Mouse (Mus musculus): ENCODE measurements around the gene Ankrd44.
A peak's percentile ranks its signal among the peaks of the same experiment; 100 is the strongest.

The Ankrd44 gene

DNA sequence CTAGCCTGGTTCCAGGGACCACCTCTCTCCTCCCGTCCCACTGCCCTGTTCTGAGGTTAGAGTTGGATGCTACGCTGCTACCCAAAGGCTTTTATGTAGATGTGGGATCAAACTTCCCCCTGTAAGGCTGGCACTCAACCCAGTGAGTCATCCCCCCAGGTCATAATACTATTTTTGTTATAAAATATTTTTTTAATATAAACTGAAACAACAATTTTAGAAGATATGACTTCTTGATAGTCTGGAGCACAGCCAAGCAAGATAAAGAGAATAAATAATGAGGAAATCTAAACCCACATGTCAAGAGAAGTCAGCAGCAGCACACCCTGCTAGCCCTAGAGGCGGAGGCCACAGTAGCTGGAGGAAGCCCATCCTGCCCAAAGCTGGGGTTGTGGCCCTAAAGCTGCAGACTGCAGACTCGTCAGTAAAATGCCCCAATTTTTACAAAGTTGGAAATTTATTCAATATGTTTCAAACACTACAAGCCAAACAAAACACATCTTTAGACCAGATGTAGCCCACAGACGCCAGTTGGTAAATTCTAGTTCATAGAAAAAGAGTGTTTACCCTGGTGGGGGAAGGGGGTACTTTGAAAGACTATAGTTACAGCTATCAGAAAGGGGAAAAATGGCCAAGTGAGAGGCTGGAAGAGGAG is 79.7 kb downstream of the Ankrd44 start:
- peak; percentile 36 for DNase-seq (ENCODE audit: low spot score)

- no peak for DNase-seq (ENCODE audit: low spot score)
These were observed 81.8 kb downstream of the Ankrd44 start for GRCm38 (mm10) chr1:54844361-54844760.

DNA sequence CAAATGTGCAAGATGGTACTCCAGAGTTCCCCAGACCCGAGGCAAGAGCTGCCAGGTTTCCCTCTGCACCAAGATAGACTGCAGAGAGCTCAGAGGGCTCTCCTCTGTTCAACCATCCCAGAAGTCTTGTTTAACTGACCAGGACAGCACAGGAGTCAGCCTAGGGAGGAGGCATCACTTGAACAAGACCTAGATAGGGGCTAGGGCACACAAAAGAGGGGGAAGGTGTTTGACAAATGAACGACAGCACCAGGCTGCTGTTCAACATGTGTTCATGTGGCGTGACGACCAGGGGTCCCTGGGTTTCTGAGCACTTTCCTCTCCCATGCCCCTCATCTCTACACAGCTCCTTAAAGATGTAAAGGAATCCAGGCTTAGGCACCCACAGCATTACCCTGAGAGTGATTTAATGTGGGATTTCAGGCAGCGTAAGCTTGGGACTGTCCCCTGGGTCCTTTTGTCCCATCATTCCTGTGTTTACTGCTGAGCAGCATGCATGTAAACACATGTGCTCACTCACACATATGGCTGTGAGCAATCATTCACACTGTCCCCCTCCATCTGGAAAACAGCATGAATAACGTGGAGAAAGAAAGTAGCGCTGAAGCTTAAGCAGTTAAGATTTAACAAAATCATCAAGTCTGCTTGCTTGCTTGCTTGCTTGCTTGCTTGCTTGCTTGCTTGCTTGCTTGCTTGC is 83.3 kb downstream of the Ankrd44 start:
- DNase-seq (ENCODE audit: low spot score): no peak

GRCm38 (mm10) chr1:54841788-54842187 is 84.4 kb downstream of the Ankrd44 start:
- no peak for DNase-seq (ENCODE audit: low spot score)

DNA sequence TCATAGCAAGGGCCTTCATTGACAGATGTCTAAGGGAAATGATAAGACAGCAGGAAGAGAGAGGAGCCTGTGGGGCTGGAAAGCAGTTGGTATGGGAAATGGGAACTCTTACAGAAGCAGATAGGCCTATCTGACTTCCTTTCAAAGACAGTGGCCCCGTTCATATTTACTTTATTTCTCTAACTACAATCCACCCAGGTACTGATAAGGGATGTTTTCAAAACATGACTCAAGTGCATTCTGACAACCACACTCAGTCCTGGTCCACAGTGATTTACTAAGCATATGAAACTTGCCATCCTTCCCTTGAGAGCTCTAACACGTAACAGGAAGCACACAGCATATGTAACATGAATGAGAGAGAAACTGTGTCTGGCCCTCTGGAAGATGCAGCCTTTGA is 86.1 kb downstream of the Ankrd44 start:
- no peak for DNase-seq (ENCODE audit: low spot score)

DNA sequence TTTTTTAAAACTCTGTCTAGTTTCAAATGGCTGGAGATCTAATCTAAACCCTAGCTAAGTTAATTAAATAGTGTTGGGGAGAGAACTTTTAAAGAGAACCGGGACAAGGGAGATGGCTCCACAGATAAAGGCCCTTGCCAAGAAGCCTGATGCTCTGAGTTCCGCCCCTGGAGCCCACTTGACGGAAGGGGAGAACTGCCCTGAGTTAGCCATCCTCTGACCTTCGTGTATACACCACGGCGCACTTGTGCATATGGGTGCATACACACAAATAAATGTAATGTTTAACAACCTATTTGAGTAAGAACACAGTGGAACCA is 87.7 kb downstream of the Ankrd44 start:
- no peak for DNase-seq (ENCODE audit: low spot score)

GRCm38 (mm10) chr1:54837721-54838485 is 88.3 kb downstream of the Ankrd44 start:
- peak; percentile 71 for DNase-seq (ENCODE audit: low spot score)

- peak; percentile 11 for DNase-seq (ENCODE audit: low spot score)
These were observed 90.5 kb downstream of the Ankrd44 start for GRCm38 (mm10) chr1:54835661-54836205.

DNA sequence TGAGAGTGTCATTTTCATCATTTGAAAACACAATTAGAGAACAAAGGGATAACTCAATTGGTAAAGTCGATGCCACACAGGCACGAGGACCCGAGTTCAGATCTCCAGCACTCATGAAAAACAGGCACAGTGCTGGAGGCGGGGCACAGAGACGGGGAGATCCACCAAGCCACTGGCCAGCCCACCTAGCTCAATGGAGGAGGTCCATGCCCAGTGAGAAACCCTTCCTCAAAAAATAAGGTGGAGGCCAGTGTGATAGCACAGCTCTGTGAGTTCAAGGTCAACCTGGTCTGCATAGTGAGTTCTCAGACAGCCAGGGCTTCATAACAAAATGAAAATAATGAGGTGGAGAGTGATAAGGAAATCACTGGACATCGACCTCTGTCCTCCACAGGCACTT is 93.0 kb downstream of the Ankrd44 start:
- no peak for DNase-seq (ENCODE audit: low spot score)

GRCm38 (mm10) chr1:54832765-54833164 is 93.4 kb downstream of the Ankrd44 start:
- DNase-seq (ENCODE audit: low spot score): peak; percentile 79

DNA sequence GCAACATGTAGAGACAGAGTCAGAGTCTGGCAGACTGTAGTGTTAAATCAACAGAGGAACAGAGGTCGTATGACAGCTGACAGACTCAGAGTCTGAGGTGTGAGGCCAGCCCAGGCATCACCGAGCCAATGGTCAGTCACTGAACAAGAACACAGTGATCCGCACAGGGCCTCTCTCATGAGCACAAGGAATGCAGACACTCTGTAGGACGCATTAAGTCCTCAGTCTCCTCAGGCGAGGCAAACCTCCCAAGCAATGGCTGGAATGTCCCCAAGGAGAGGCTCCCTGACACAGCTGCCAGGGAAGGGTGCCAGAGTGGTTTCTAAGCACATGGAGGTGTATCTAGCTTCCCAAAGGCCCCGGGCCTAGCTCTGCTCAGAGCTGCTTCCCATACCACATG is 96.0 kb downstream of the Ankrd44 start:
- DNase-seq (ENCODE audit: low spot score): peak; percentile 56

GRCm38 (mm10) chr1:54829681-54830213 is 96.4 kb downstream of the Ankrd44 start:
- DNase-seq (ENCODE audit: low spot score): no peak

- no peak for DNase-seq (ENCODE audit: low spot score)
These were observed 98.4 kb downstream of the Ankrd44 start for GRCm38 (mm10) chr1:54827827-54828226.

- DNase-seq (ENCODE audit: low spot score): no peak
These were observed 98.8 kb downstream of the Ankrd44 start for GRCm38 (mm10) chr1:54827351-54827750.

DNA sequence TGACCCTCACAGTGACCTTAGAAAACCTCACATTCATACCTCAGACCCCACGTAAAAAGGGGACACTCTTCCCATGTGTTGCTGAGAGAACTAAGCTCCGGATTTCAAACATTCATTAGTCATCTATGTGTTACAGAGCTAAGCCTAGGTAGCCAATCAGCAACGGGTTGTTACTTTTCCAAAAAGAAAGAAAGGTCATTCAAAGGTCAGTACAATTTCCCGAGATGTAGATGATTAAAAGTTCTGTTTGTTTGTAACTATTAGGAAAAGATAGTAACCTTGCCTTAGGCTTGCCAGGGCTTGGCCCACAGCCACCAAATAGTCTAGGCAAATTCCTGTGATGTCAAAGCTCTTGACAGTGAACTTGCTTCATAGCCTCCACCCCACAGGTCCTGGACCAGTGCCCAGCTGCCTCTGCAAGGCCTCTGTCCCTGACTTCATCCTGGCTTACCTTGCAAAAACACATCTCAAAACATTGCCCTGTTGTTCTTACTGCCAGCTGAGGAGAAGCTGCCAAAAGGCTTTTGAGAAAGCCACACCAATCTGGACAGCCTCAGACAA is 99.7 kb downstream of the Ankrd44 start:
- DNase-seq (ENCODE audit: low spot score): peak; percentile 85

GRCm38 (mm10) chr1:54825718-54826425 is 100.3 kb downstream of the Ankrd44 start:
- DNase-seq (ENCODE audit: low spot score): no peak

DNA sequence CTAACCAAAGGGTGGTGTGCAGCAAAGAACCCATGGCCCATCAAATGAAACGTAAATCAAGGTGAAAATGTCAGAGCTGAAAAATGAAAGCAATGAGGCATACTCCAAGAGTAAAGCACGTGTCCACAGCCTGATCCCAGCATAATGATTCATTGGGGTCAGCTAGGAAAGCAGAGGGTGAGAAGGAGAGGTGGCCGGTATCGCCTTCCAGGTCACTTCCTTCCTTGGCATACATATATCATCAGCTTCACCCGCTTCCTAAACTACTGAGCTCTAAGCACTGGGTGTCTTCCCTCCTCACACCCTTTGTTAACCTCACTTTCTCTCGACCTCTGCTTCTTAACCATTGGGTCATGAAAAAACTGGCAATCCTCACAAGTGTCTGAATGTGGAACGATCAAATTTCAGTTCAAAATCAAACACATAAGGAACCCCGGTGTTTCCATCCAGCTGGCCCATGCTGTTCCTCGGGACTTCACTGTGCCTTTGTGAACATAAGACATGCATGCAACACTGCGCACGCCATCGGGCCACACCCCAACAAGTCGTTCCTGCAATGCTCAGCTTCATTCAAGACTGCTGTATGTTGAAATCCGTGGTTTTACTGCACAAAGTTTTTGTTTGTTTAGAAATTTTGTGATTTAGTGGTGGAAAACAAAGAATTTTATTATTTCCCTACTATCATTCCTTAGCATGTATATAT is 101.9 kb downstream of the Ankrd44 start:
- DNase-seq (ENCODE audit: low spot score): no peak

DNA sequence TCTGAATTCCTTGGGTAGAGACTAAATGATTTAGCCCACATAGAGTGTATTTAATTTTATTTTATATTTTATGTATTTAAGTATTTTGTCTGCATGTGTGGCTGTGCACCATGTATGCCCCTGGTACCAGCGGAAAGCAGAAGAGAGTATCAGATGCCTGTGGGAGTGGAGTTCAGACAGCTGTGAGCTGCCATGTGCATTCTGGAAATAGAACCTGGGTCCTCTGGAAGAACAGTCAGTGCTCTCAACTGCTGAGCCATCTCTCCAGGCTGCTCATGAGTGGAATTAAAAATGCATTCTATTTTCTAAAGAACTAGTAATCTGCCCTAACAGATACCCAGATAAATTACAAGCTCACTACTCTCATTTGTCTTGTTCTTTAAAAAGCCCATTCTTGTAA is 104.4 kb downstream of the Ankrd44 start:
- DNase-seq (ENCODE audit: low spot score): no peak

DNA sequence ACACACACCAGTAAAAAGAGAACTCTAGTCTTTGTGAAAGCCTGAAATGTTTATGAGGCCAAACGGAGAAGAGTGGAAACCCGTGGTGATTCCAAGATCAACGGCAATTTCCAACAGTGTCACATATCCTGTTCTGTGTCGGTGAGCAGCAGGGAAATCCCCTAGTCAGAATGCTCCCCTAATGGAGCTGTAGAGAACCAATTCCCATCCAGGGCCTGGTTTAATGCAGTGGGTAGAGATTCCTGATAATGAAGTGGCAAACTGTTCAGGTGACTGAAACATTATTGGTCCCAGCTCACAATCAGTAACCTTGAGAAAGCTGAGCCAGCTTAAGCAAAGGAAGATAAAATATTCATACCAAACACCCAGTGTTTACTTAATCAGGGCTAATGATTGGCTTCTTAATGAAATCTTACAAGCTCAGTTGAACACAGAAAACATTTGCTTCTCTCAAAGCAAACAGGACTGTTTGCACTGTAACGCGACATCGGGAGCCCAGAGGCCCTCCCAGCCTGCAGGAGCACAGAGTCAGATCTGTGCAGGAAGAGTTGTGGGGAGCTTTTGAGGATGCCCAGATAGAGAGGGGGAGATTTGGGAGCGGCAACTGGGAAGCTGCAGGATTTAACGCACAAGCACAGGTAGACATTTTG is 110.9 kb downstream of the Ankrd44 start:
- DNase-seq (ENCODE audit: low spot score): no peak

GRCm38 (mm10) chr1:54809811-54810549 is 116.2 kb downstream of the Ankrd44 start:
- DNase-seq (ENCODE audit: low spot score): peak; percentile 55

Data from adipocyte (in vitro differentiated cells).